Mouse (Mus musculus): Measurements from ENCODE around the gene Glt1d1. TPM values are rescaled to one million over a fixed set of nuclear protein-coding genes. Genes with fewer than 3 reads are reported as not detected.

Gene Glt1d1
- polyA plus RNA-seq, 1 experiment from 2014 or later = 0.04 TPM

DNA sequence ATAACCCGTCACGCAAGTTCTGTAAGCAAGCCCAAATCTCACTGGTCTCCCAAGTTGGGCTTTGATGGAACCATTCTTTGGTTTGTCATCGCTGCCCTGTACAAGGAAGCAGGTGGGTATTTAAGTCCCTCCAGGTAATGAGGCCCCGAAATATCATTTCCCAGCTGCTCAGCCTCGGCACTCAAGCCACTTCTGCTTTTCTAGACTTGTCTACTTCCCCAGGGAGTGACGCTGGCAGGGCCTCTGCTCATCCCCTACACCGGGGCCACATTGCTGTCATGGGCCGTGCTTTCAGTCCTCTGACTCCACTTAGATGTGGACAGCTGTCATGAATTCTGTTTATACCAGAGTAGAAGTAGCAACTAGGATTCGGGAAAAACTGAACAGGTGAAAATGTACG, 11.0 kb upstream of the Glt1d1 start:
- WGBS = 73% methylated on average over 10 of the region's 10 CpGs
- Histone ChIP-seq H3K27ac (ENCODE audit: low read depth, low read length) (no peak overlapping the region), H3K9me3 (ENCODE audit: control insufficient read depth) (no peaks in the 10 kb centered on the region), H3K36me3 (ENCODE audit: control insufficient read depth, insufficient read depth) (no peaks in the 10 kb centered on the region), H3K27me3 (replicated peaks; ENCODE audit: control insufficient read depth, insufficient read depth, low read length) (no peaks in the 10 kb centered on the region), H3K9ac (ENCODE audit: low read depth, low read length) (no peak overlapping the region), H3K4me2 (replicated peaks; ENCODE audit: low read depth) (no peak overlapping the region), H3K4me1 (replicated peaks; ENCODE audit: control insufficient read depth, insufficient read depth, low read length) (peaks cover under 1% of the 10 kb centered on the region), H3K4me3 (ENCODE audit: low read depth, low read length) (no peak overlapping the region)
- TF ChIP-seq CTCF (IDR thresholded peaks at IDR 0.05; ENCODE audit: low read depth) = no peak
- no peak for ATAC-seq

DNA sequence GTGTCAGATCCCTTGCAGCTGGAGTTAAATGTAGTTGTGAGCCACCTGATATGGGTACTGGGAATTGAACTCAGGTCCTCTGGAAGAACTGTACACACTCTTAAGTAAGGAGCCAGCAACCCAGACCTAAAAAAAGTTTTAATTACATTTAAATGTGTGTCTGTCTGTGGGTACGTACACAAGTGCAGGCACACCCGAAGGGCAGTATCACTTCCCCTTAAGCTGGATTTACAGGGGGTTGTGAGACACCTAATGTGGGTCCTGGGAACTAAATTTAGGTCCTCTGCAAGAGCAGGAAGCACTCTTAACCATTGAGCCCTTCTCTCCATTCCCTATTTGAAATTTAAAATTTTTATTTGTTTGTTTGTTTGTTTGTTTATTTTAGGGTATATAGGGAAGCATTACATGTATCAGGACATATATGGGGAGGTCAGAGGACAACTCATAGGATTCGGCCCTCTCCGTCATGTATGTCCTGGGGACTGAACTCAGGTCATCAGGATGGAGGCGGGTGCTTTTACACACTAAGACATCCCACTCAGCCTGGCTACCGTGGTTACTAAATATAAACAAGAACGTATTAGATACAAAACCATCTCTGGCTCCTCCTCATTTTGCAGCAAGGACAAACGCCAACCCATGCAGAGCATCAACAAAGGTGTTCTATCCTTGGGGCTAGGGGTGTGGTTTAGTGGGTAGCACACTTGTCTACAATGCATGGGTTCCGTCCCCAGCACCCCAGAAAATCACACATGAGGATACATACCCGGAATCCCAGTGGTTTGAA, 7.4 kb upstream of the Glt1d1 start:
- Histone ChIP-seq H3K27ac (ENCODE audit: low read depth, low read length) (no peak overlapping the region), H3K9ac (ENCODE audit: low read depth, low read length) (no peak overlapping the region), H3K27me3 (replicated peaks; ENCODE audit: control insufficient read depth, insufficient read depth, low read length) (no peaks in the 10 kb centered on the region), H3K4me2 (replicated peaks; ENCODE audit: low read depth) (no peak overlapping the region), H3K4me3 (ENCODE audit: low read depth, low read length) (no peak overlapping the region), H3K4me1 (replicated peaks; ENCODE audit: control insufficient read depth, insufficient read depth, low read length) (no peaks in the 10 kb centered on the region), H3K36me3 (ENCODE audit: control insufficient read depth, insufficient read depth) (no peaks in the 10 kb centered on the region), H3K9me3 (ENCODE audit: control insufficient read depth) (no peaks in the 10 kb centered on the region)
- no peak for ATAC-seq
- no peak for TF ChIP-seq CTCF (IDR thresholded peaks at IDR 0.05; ENCODE audit: low read depth)
- 72% methylated on average over 10 of the region's 10 CpGs for WGBS

DNA sequence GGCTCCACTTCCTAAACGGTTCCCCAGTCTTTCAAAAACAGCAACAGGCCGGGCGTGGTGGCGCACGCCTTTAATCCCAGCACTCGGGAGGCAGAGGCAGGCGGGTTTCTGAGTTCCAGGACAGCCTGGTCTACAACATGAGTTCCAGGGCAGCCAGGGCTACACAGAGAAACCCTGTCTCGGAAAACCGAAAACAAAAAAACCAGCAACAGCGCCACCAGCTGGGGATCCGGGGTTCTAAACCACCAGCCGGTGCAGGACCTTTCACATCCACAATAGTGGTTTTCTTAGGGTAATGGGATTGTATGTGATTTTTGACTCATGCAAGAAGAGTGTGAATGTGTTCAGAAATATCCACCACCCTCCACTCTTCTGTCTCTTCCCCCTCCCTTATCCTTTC, 4.8 kb upstream of the Glt1d1 start:
- H3K36me3 ChIP-seq (ENCODE audit: control insufficient read depth, insufficient read depth) = no peaks in the 10 kb centered on the region
- 85% methylated on average over 12 of the region's 12 CpGs for WGBS
- ATAC-seq = no peak
- H3K27ac ChIP-seq (ENCODE audit: low read depth, low read length) = no peak overlapping the region
- no peak overlapping the region for H3K4me3 ChIP-seq (ENCODE audit: low read depth, low read length)
- TF ChIP-seq CTCF (IDR thresholded peaks at IDR 0.05; ENCODE audit: low read depth) = no peak
- no peaks in the 10 kb centered on the region for H3K9me3 ChIP-seq (ENCODE audit: control insufficient read depth)
- no peaks in the 10 kb centered on the region for H3K4me1 ChIP-seq (replicated peaks; ENCODE audit: control insufficient read depth, insufficient read depth, low read length)
- H3K4me2 ChIP-seq (replicated peaks; ENCODE audit: low read depth) = no peak overlapping the region
- peaks cover 4% of the 10 kb centered on the region; the same call in 1 of the 2 replicates for H3K27me3 ChIP-seq (replicated peaks; ENCODE audit: control insufficient read depth, insufficient read depth, low read length)
- no peak overlapping the region for H3K9ac ChIP-seq (ENCODE audit: low read depth, low read length)

DNA sequence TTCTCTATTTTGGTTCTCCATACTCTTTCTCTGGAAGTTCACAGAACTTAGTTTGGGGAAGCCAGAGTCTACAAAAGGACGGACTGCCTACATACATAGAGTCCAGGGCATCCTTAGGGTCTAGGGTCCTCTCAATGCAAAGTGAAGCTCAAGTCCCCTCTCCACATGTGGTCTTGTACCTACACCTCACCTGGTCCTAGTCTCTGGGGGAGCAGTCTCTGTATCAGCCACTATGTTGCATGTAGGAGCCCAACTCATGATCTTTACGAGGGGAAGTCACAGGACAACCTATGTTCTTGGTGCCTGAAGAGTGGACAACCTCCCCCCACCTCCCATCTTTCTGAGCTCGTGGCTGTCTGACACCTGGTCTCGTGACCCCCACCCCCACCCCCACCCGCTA, 391 bp upstream of the Glt1d1 start:
- no peaks in the 10 kb centered on the region for H3K9me3 ChIP-seq (ENCODE audit: control insufficient read depth)
- no peak overlapping the region for H3K27ac ChIP-seq (ENCODE audit: low read depth, low read length)
- H3K4me2 ChIP-seq (replicated peaks; ENCODE audit: low read depth) = peak overlapping the region; percentile 66
- WGBS = 13% methylated on average over 5 of the region's 5 CpGs
- H3K4me1 ChIP-seq (replicated peaks; ENCODE audit: control insufficient read depth, insufficient read depth, low read length) = no peaks in the 10 kb centered on the region
- no peak overlapping the region; the same call in 1 of the 2 replicates for H3K4me3 ChIP-seq (ENCODE audit: low read depth, low read length)
- no peak for ATAC-seq
- no peak overlapping the region for H3K9ac ChIP-seq (ENCODE audit: low read depth, low read length)
- TF ChIP-seq CTCF (IDR thresholded peaks at IDR 0.05; ENCODE audit: low read depth) = no peak
- H3K27me3 ChIP-seq (replicated peaks; ENCODE audit: control insufficient read depth, insufficient read depth, low read length) = peaks cover 8% of the 10 kb centered on the region; the same call in 1 of the 2 replicates
- no peaks in the 10 kb centered on the region for H3K36me3 ChIP-seq (ENCODE audit: control insufficient read depth, insufficient read depth)

DNA sequence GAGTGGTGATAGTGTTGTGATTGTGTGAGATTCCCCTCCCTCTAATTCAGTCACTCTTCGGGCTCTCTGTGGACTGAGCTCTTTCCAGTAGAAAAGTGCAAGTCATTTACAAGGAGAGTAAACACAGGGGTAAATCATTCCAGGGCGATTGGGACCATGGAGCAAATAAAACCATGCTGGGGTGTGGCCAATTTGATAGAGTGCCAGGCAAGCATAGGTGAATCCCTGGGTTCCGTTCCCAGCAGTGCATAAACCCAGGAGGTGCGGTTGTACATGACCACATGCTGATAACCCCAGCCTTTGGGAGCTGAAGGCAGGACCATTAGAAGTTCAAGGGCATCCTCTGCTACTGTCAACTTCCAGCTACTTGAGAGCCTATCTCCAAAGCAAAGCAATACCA, 1.1 kb downstream of the Glt1d1 start:
- Histone ChIP-seq H3K9ac (ENCODE audit: low read depth, low read length) (no peak overlapping the region), H3K36me3 (ENCODE audit: control insufficient read depth, insufficient read depth) (no peaks in the 10 kb centered on the region), H3K4me3 (ENCODE audit: low read depth, low read length) (0 out of 2 replicates have a peak overlapping the region, but pooled peaks have one; percentile 33), H3K9me3 (ENCODE audit: control insufficient read depth) (no peaks in the 10 kb centered on the region), H3K4me1 (replicated peaks; ENCODE audit: control insufficient read depth, insufficient read depth, low read length) (no peaks in the 10 kb centered on the region), H3K27me3 (replicated peaks; ENCODE audit: control insufficient read depth, insufficient read depth, low read length) (peaks cover 8% of the 10 kb centered on the region; the same call in 1 of the 2 replicates), H3K4me2 (replicated peaks; ENCODE audit: low read depth) (peak overlapping the region; percentile 66), H3K27ac (ENCODE audit: low read depth, low read length) (no peak overlapping the region)
- ATAC-seq = no peak
- 10% methylated on average over 4 of the region's 4 CpGs for WGBS
- TF ChIP-seq CTCF (IDR thresholded peaks at IDR 0.05; ENCODE audit: low read depth) = no peak

DNA sequence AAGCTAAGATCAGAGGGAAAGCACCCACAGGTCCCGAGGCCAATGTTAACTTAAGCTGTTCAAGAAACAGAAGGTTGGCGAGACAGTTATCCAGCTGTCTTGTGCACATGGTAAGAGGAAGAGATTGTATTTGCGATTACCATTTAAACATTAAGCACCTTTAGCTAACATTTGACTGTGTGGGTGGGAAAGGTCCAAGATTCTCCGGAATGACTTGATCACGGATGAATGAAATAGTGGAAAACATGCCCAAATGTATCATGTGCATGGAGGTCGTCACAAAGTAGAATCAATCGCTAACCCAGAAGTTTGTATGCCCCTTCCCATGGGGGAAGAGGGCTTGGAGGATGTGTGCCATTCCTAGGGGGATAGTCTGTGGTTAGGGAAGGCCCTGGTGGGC, 1.6 kb downstream of the Glt1d1 start:
- no peak for ATAC-seq
- H3K27me3 ChIP-seq (replicated peaks; ENCODE audit: control insufficient read depth, insufficient read depth, low read length) = peaks cover 8% of the 10 kb centered on the region; the same call in 1 of the 2 replicates
- H3K36me3 ChIP-seq (ENCODE audit: control insufficient read depth, insufficient read depth) = no peaks in the 10 kb centered on the region
- H3K9me3 ChIP-seq (ENCODE audit: control insufficient read depth) = no peaks in the 10 kb centered on the region
- H3K4me2 ChIP-seq (replicated peaks; ENCODE audit: low read depth) = no peak overlapping the region
- no peak for TF ChIP-seq CTCF (IDR thresholded peaks at IDR 0.05; ENCODE audit: low read depth)
- WGBS = 74% methylated on average over 7 of the region's 7 CpGs
- no peak overlapping the region for H3K9ac ChIP-seq (ENCODE audit: low read depth, low read length)
- H3K4me1 ChIP-seq (replicated peaks; ENCODE audit: control insufficient read depth, insufficient read depth, low read length) = no peaks in the 10 kb centered on the region
- H3K27ac ChIP-seq (ENCODE audit: low read depth, low read length) = no peak overlapping the region
- no peak overlapping the region for H3K4me3 ChIP-seq (ENCODE audit: low read depth, low read length)

Measured in intestine, postnatal 0 days (tissue).